Mouse (Mus musculus): ENCODE data around the gene BC024978. TPM values are rescaled to one million over a fixed set of nuclear protein-coding genes. Genes with fewer than 3 reads are reported as not detected.

The BC024978 gene
- polyA plus RNA-seq (2012; rRNA removed), result 1.9 and 2.4 TPM in 2 replicates
- 0.56 and 0.59 TPM in 2 replicates for polyA plus RNA-seq (2014; fragmentation: Nextera tagmentation; extraction: Ambion mirVana)

- DNase-seq (ENCODE audit: low read depth in 3 of 3, low spot score in 3 of 3), result peak; percentile 99 to 100 (median 100)
- H3K27ac ChIP-seq, result peak within 1 kb of the TSS; percentile 90
- H3K4me2 ChIP-seq (ENCODE audit: low read depth), result peak within 1 kb of the TSS; percentile 86
- no peaks in the 10 kb centered on the region for H3K27me3 ChIP-seq (ENCODE audit: control insufficient read depth, insufficient read depth, low read length)
- H3K4me1 ChIP-seq (replicated peaks; ENCODE audit: control insufficient read depth in 2 of 2, insufficient read depth in 2 of 2, low read length in 1 of 2), result peaks cover 11 to 16% of the 10 kb centered on the region in 2 experiments
- H3K9me3 ChIP-seq (ENCODE audit: control insufficient read depth, low read length), result no peaks in the 10 kb centered on the region
- no peak for TF ChIP-seq CTCF (IDR thresholded peaks at IDR 0.05; ENCODE audit: low read depth)
- TF ChIP-seq EP300 (IDR thresholded peaks at IDR 0.05; ENCODE audit: low read depth), result no peak
- peaks cover 28% of the 10 kb centered on the region for H3K36me3 ChIP-seq (replicated peaks; ENCODE audit: control insufficient read depth, insufficient read depth, low read depth)
- under 1% methylated on average over 64 of the region's 64 CpGs for WGBS (ENCODE audit: insufficient replicate concordance)
- H3K4me3 ChIP-seq (ENCODE audit: insufficient read depth in 1 of 2, low read depth in 2 of 2, low read length in 2 of 2), result peak within 1 kb of the TSS; percentile 90 to 93
- peak; percentile 98 for ATAC-seq (ENCODE audit: insufficient read depth)
- H3K9ac ChIP-seq (replicated peaks), result peak within 1 kb of the TSS; percentile 83
Observed at GRCm38 (mm10) chr7:27195681-27196611, at the start of gene BC024978, which contains the start of gene Snrpa. Gene BC024978 (plus strand): TSS chr7:27195781. Gene Snrpa (minus strand): TSS chr7:27196271.

GRCm38 (mm10) chr7:27153205-27153764, 42.3 kb upstream of the BC024978 start, which contains the start of gene Cyp2t4:
Gene Cyp2t4 (plus strand): TSS chr7:27153714.
- ATAC-seq (ENCODE audit: insufficient read depth) (no peak), DNase-seq (ENCODE audit: low read depth in 3 of 3, low spot score in 3 of 3) (no peak)
- H3K27me3 ChIP-seq (ENCODE audit: control insufficient read depth, insufficient read depth, low read length), result no peaks in the 10 kb centered on the region
- no peaks in the 10 kb centered on the region for H3K4me1 ChIP-seq (replicated peaks; ENCODE audit: control insufficient read depth in 2 of 2, insufficient read depth in 2 of 2, low read length in 1 of 2)
- no peak within 1 kb of the TSS for H3K4me3 ChIP-seq (ENCODE audit: insufficient read depth in 1 of 2, low read depth in 2 of 2, low read length in 2 of 2)
- H3K36me3 ChIP-seq (replicated peaks; ENCODE audit: control insufficient read depth, insufficient read depth, low read depth), result peaks cover under 1% of the 10 kb centered on the region
- WGBS (ENCODE audit: insufficient replicate concordance), result 66% methylated on average over 10 of the region's 10 CpGs
- no peak within 1 kb of the TSS for H3K9ac ChIP-seq (replicated peaks)
- H3K9me3 ChIP-seq (ENCODE audit: control insufficient read depth, low read length), result no peaks in the 10 kb centered on the region
- no peak within 1 kb of the TSS for H3K27ac ChIP-seq
- TF ChIP-seq EP300 (IDR thresholded peaks at IDR 0.05; ENCODE audit: low read depth), result no peak
- TF ChIP-seq CTCF (IDR thresholded peaks at IDR 0.05; ENCODE audit: low read depth), result no peak
- no peak within 1 kb of the TSS for H3K4me2 ChIP-seq (ENCODE audit: low read depth)

GRCm38 (mm10) chr7:27156005-27156404, 39.6 kb upstream of the BC024978 start:
- Histone ChIP-seq H3K9ac (replicated peaks) (no peak overlapping the region), H3K27me3 (ENCODE audit: control insufficient read depth, insufficient read depth, low read length) (no peaks in the 10 kb centered on the region), H3K27ac (no peak overlapping the region), H3K4me2 (ENCODE audit: low read depth) (no peak overlapping the region), H3K9me3 (ENCODE audit: control insufficient read depth, low read length) (no peaks in the 10 kb centered on the region), H3K4me1 (replicated peaks; ENCODE audit: control insufficient read depth in 2 of 2, insufficient read depth in 2 of 2, low read length in 1 of 2) (peaks cover 0 to 7% of the 10 kb centered on the region in 2 experiments; a peak in 2 of 4 replicates), H3K36me3 (replicated peaks; ENCODE audit: control insufficient read depth, insufficient read depth, low read depth) (peaks cover 4% of the 10 kb centered on the region), H3K4me3 (ENCODE audit: insufficient read depth in 1 of 2, low read depth in 2 of 2, low read length in 2 of 2) (no peak overlapping the region)
- ATAC-seq (ENCODE audit: insufficient read depth), result no peak
- WGBS (ENCODE audit: insufficient replicate concordance), result 84% methylated on average over 13 of the region's 13 CpGs
- TF ChIP-seq CTCF (IDR thresholded peaks at IDR 0.05; ENCODE audit: low read depth) (no peak), EP300 (IDR thresholded peaks at IDR 0.05; ENCODE audit: low read depth) (no peak)
- DNase-seq (ENCODE audit: low read depth in 3 of 3, low spot score in 3 of 3), result no peak

- H3K9ac ChIP-seq (replicated peaks), result no peak overlapping the region
- peaks cover 0 to 7% of the 10 kb centered on the region in 2 experiments; a peak in 2 of 4 replicates for H3K4me1 ChIP-seq (replicated peaks; ENCODE audit: control insufficient read depth in 2 of 2, insufficient read depth in 2 of 2, low read length in 1 of 2)
- 81% methylated on average over 9 of the region's 9 CpGs for WGBS (ENCODE audit: insufficient replicate concordance)
- no peak overlapping the region for H3K4me3 ChIP-seq (ENCODE audit: insufficient read depth in 1 of 2, low read depth in 2 of 2, low read length in 2 of 2)
- no peak overlapping the region for H3K4me2 ChIP-seq (ENCODE audit: low read depth)
- H3K27ac ChIP-seq, result no peak overlapping the region
- TF ChIP-seq CTCF (IDR thresholded peaks at IDR 0.05; ENCODE audit: low read depth), result no peak
- TF ChIP-seq EP300 (IDR thresholded peaks at IDR 0.05; ENCODE audit: low read depth), result no peak
- H3K9me3 ChIP-seq (ENCODE audit: control insufficient read depth, low read length), result no peaks in the 10 kb centered on the region
- no peak for DNase-seq (ENCODE audit: low read depth in 3 of 3, low spot score in 3 of 3)
- H3K27me3 ChIP-seq (ENCODE audit: control insufficient read depth, insufficient read depth, low read length), result no peaks in the 10 kb centered on the region
- ATAC-seq (ENCODE audit: insufficient read depth), result no peak
- peaks cover 4% of the 10 kb centered on the region for H3K36me3 ChIP-seq (replicated peaks; ENCODE audit: control insufficient read depth, insufficient read depth, low read depth)
Observed at GRCm38 (mm10) chr7:27158171-27158570, 37.4 kb upstream of the BC024978 start.

DNA sequence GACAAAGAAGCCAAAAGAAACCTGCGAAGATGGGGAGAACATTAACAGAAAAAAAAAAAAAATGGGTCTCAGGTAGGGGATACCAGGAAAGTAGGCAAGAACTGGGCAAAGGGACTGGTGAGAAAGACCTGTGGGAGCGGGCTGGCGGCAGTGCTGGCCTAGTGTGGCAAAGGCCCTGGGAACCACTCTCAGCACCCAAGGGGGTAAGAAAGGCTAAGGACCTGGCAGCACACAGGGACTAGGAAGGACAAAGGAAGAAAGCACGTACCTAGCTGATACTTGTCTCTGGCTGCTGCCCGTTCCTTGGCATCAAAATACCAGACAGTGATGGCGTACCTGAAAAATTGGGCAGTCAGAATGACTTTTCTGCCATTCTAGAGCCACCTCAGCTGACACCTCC, 36.3 kb upstream of the BC024978 start:
- no peaks in the 10 kb centered on the region for H3K27me3 ChIP-seq (ENCODE audit: control insufficient read depth, insufficient read depth, low read length)
- no peaks in the 10 kb centered on the region for H3K9me3 ChIP-seq (ENCODE audit: control insufficient read depth, low read length)
- WGBS (ENCODE audit: insufficient replicate concordance), result 81% methylated on average over 6 of the region's 6 CpGs
- ATAC-seq (ENCODE audit: insufficient read depth) (no peak), DNase-seq (ENCODE audit: low read depth in 3 of 3, low spot score in 3 of 3) (no peak)
- no peak overlapping the region for H3K27ac ChIP-seq
- H3K4me1 ChIP-seq (replicated peaks; ENCODE audit: control insufficient read depth in 2 of 2, insufficient read depth in 2 of 2, low read length in 1 of 2), result peaks cover 0 to 7% of the 10 kb centered on the region in 2 experiments; a peak in 2 of 4 replicates
- peaks cover 4% of the 10 kb centered on the region for H3K36me3 ChIP-seq (replicated peaks; ENCODE audit: control insufficient read depth, insufficient read depth, low read depth)
- no peak for TF ChIP-seq EP300 (IDR thresholded peaks at IDR 0.05; ENCODE audit: low read depth)
- TF ChIP-seq CTCF (IDR thresholded peaks at IDR 0.05; ENCODE audit: low read depth), result no peak
- H3K4me2 ChIP-seq (ENCODE audit: low read depth), result no peak overlapping the region
- H3K4me3 ChIP-seq (ENCODE audit: insufficient read depth in 1 of 2, low read depth in 2 of 2, low read length in 2 of 2), result no peak overlapping the region
- H3K9ac ChIP-seq (replicated peaks), result no peak overlapping the region
